Mouse (Mus musculus) intestine, embryonic 15.5 days (tissue): ENCODE data around the gene Gm8108. TPM values are rescaled to one million over a fixed set of nuclear protein-coding genes. Genes with fewer than 3 reads are reported as not detected.
"Not testable (repeated sequence)": the region's sequence is repeated elsewhere in the genome, so short reads cannot be mapped to it uniquely, and the experiment has no call there.

ENCODE experiments used
- ATAC-seq: fragments of 200-750 bp; cut with Nextera tagmentation; 2 replicates; pipeline ENCODE4 v1.8.0; 2017; ENCODE audit warnings: moderate TSS enrichment, moderate library complexity
- H3K27ac ChIP-seq: fragments of 300-500 bp; sonication (generic); 2 replicates; pipeline ENCODE4 v1.5.1; 2015; ENCODE audit warnings: mild to moderate bottlenecking, inconsistent platforms
- H3K27me3 ChIP-seq: fragments of 300-500 bp; sonication (generic); replicated peaks from 2 replicates; pipeline ENCODE4 v1.6.1; 2015; ENCODE audit warnings: inconsistent platforms
- H3K36me3 ChIP-seq: fragments of 300-500 bp; sonication (generic); 2 replicates; pipeline ENCODE4 v1.6.1; 2015; ENCODE audit warnings: inconsistent platforms
- H3K4me1 ChIP-seq: fragments of 300-500 bp; sonication (generic); replicated peaks from 2 replicates; pipeline ENCODE4 v1.6.1; 2015; ENCODE audit warnings: inconsistent platforms
- H3K4me2 ChIP-seq: fragments of 300-500 bp; sonication (generic); replicated peaks from 2 replicates; pipeline ENCODE4 v1.6.1; 2015; ENCODE audit warnings: mild to moderate bottlenecking, inconsistent platforms
- H3K4me3 ChIP-seq: fragments of 300-500 bp; sonication (generic); replicated peaks from 2 replicates; pipeline ENCODE4 v1.5.1; 2015; ENCODE audit warnings: inconsistent platforms
- H3K9ac ChIP-seq: fragments of 300-500 bp; sonication (generic); 2 replicates; pipeline ENCODE4 v1.6.1; 2015; ENCODE audit warnings: inconsistent platforms
- H3K9me3 ChIP-seq: fragments of 300-500 bp; sonication (generic); 2 replicates; pipeline ENCODE4 v1.6.1; 2016; ENCODE audit warnings: inconsistent platforms
- WGBS: fragments of 180-500 bp; shearing (Covaris S2); methylation state at CpG from one replicate; pipeline ENCODE4 v1.1.7; 2015; 5-methylcytosine and 5-hydroxymethylcytosine counted together
- polyA plus RNA-seq: library from polyadenylated mRNA; unstranded; fragments of >200 nt; fragmentation: Nextera tagmentation; extraction: Ambion mirVana; gene quantifications from 2 replicates; pipeline ENCODE4 v1.2.1, GENCODE M21; 2015

Gm8108 gene
- polyA plus RNA-seq: 0.21 and 0.62 TPM in 2 replicates

DNA sequence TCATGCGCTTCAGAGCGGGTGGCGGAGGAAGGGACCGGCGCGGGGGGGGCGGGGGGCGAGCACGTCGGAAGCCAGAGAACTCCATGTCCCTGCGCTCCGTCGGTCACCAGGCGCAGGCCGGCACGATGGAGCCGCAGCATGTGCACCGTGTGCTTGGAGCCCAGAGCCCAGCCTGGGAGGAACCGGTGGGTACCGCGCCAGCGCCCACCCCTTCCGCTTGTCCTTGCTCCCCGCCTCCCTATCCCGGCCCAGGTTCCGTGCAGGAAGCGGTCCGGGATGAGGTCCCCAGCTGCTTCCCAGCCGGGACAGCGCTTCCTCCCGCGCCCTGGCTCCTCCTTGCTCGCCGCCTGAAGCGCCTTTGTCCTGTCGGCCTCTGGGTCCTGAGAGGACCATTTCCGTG lies at the start of gene Gm8108:
Gene Gm8108, plus strand, starts transcription at position 101 of the 400 bp plus-strand sequence.
- H3K9ac ChIP-seq, H3K4me1 ChIP-seq, H3K27ac ChIP-seq, H3K27me3 ChIP-seq, ATAC-seq, H3K9me3 ChIP-seq, H3K36me3 ChIP-seq: not testable (repeated sequence)
- peak within 1 kb of the TSS; percentile 40 for H3K4me3 ChIP-seq
- peak within 1 kb of the TSS; percentile 71 for H3K4me2 ChIP-seq
- 1% methylated on average over 35 of the region's 37 CpGs for WGBS

DNA sequence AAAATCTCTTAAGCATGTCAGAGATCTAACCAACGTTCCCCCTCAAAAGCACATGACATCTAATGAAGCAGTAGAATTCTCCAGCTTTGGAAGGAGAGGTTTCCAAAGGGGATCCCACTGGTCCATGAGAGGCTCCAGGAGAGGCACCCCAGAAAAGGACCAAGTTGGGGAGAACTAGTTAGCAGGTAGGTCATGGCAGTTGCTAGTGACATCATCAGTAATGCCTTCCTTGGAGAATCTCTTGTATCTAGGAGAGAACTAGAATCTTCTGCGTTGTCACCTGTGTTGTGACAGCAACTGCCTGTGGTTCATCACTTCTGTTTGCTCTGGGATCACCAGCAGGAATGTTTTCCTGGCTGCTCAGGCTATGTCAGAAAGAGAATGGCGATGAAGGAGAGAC lies 26.5 kb upstream of the Gm8108 start, which contains the start of gene Gm3115:
Gene Gm3115, plus strand, starts transcription at position 301 of the 400 bp plus-strand sequence.
- 55% methylated on average over 3 of the region's 3 CpGs for WGBS
- not testable (repeated sequence) for H3K9ac ChIP-seq, H3K4me1 ChIP-seq, H3K4me2 ChIP-seq, H3K9me3 ChIP-seq, H3K4me3 ChIP-seq, H3K27ac ChIP-seq, H3K36me3 ChIP-seq, H3K27me3 ChIP-seq, ATAC-seq

DNA sequence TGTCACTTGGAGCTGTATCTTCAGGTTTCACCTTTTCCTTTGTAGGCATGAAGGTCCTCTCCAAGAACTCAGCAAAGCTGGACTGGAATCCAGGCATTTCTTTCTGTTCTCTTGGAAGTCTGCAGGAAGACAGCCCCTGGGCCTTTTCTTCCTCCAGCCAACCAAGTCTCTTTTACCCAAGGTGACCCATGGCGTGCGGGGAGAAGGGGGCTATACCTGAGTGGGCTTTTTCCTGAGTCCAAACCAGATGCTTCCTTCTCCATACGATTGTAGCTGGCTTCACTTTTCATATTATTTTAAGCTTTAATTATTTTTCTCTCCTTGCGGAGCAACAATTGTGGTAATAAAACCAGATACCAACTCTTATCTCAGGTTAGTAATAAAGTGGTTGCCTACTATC lies 31.3 kb downstream of the Gm8108 start:
- H3K9me3 ChIP-seq, ATAC-seq, H3K4me2 ChIP-seq, H3K9ac ChIP-seq, H3K27ac ChIP-seq, H3K4me1 ChIP-seq, H3K4me3 ChIP-seq, H3K27me3 ChIP-seq, H3K36me3 ChIP-seq: not testable (repeated sequence)
- WGBS: 69% methylated on average over 4 of the region's 4 CpGs

DNA sequence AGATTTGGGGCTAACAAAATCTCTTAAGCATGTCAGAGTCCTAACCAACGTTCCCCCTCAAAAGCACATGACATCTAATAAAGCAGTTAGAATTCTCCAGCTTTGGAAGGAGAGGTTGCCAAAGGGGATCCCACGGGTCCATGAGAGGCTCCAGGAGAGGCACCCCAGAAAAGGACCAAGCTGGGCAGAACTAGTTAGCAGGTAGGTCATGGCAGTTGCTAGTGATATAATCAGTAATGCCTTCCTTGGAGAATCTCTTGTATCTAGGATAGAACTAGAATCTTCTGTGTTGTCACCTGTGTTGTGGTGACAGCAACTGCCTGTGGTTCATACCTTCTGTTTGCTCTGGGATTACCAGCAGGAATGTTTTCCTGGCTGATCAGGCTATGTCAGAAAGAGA lies 54.4 kb downstream of the Gm8108 start, which contains the start of gene Gm3127:
Gene Gm3127, plus strand, starts transcription at position 301 of the 400 bp plus-strand sequence.
- not testable (repeated sequence) for H3K4me1 ChIP-seq, H3K9ac ChIP-seq, H3K4me2 ChIP-seq, ATAC-seq, H3K36me3 ChIP-seq, H3K4me3 ChIP-seq, H3K9me3 ChIP-seq, H3K27ac ChIP-seq, H3K27me3 ChIP-seq
- 60% methylated on average over 1 of the region's 2 CpGs for WGBS

DNA sequence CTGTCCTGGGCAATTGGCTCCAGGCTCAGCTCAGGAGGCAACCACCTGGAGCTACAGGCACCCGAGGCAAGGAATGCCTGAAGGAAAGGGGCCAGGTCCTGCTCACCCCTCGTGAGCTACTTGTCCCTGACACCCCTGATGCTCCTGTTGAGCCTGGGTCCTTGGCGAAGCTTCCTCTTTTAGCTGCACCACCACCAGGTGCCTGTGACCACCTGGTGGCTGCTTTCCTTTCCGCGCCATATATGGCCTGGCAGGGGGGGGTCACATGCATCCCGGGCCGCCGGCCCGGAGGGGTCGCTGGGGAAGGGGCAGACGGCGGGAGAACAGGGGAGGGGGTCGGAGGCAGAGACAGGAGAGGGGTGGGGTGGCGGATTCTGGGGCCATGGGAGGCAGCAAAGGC lies 71.7 kb downstream of the Gm8108 start:
- H3K4me2 ChIP-seq: peak overlapping the region; percentile 63
- H3K36me3 ChIP-seq, H3K9ac ChIP-seq, H3K27me3 ChIP-seq, H3K27ac ChIP-seq, ATAC-seq, H3K4me1 ChIP-seq, H3K9me3 ChIP-seq: not testable (repeated sequence)
- H3K4me3 ChIP-seq: peak overlapping the region; percentile 24
- 8% methylated on average over 11 of the region's 14 CpGs for WGBS

Other genes with a start within 250 kb of the Gm8108 start
- gene Gm2916, start 226.4 kb upstream of the Gm8108 start, polyA plus RNA-seq: 0.11 TPM in 1 of 2 replicates, not detected in the other
- not detected in 2 replicates for gene Gm3029, start 178.8 kb upstream of the Gm8108 start, polyA plus RNA-seq
- gene Gm3095, start 147.0 kb upstream of the Gm8108 start, polyA plus RNA-seq: not detected in 2 replicates
- gene Gm3099, start 112.1 kb upstream of the Gm8108 start, polyA plus RNA-seq: not detected in 2 replicates
- 0.18 TPM in 1 of 2 replicates, not detected in the other for gene Gm5796, start 86.6 kb upstream of the Gm8108 start, polyA plus RNA-seq
- not detected in 2 replicates for gene Gm3115, start 26.4 kb upstream of the Gm8108 start, polyA plus RNA-seq
- gene Gm3127, start 54.5 kb downstream of the Gm8108 start, polyA plus RNA-seq: not detected in 2 replicates
- gene Gm2974, start 72.0 kb downstream of the Gm8108 start, polyA plus RNA-seq: 0.21 TPM in 1 of 2 replicates, not detected in the other
- not detected in 2 replicates for gene Gm3138, start 139.1 kb downstream of the Gm8108 start, polyA plus RNA-seq
- not detected in 2 replicates for gene Gm3149, start 206.8 kb downstream of the Gm8108 start, polyA plus RNA-seq
- gene 2610042L04Rik, start 224.2 kb downstream of the Gm8108 start, polyA plus RNA-seq: 0.15 and 0.21 TPM in 2 replicates